Mouse (Mus musculus) spleen, postnatal 10 days (tissue): ENCODE data around the gene Egfl7.

Experiments
- DNase-seq, 2 experiments: peaks; one replicate each; pipeline ENCODE4 v3.0.0; 2021 to 2022; ENCODE audit warnings: low spot score in 2 of 2

Egfl7 gene

GRCm38 (mm10) chr2:26593211-26594021 is 13.6 kb downstream of the Egfl7 start:
- no peak for DNase-seq

DNA sequence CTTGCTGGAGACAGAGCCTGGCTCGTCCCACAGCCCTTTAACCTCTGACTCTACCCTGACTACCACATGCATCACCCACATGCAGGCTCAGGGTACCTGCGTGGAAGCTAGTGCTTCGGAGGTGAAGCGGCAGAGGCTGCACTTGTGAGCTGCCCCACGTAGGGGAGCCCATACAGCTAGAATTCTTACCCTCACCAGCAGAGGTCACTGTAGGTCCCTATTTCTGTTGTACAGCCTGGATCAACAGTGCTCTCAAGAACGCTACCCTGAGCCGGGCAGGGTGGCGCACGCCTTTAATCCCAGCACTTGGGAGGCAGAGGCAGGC is 14.2 kb downstream of the Egfl7 start:
- peak in 1 of 2 experiments; percentile 74 for DNase-seq

DNA sequence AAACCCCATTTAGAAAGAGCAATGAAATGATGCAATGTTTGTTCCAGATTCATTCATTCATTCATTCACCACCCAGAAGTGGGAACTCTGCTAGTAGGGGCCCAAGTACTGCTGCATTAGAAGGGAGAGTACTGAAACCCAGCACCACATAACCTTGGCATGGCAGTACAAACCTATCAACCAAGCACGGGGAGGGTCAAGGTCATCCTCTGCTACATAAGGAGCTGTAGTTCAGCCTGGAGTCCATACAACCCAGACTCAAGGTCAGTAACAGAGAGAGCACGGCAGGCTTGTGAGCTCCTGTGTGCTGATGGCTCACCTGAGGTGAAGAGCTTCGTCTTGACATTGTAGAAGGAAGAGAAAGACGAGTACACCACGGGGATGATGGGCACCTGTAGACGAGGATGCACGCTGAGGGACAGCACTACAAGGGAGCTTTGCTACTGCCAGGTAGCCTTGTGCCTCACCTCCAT is 14.7 kb downstream of the Egfl7 start:
- DNase-seq: no peak

DNA sequence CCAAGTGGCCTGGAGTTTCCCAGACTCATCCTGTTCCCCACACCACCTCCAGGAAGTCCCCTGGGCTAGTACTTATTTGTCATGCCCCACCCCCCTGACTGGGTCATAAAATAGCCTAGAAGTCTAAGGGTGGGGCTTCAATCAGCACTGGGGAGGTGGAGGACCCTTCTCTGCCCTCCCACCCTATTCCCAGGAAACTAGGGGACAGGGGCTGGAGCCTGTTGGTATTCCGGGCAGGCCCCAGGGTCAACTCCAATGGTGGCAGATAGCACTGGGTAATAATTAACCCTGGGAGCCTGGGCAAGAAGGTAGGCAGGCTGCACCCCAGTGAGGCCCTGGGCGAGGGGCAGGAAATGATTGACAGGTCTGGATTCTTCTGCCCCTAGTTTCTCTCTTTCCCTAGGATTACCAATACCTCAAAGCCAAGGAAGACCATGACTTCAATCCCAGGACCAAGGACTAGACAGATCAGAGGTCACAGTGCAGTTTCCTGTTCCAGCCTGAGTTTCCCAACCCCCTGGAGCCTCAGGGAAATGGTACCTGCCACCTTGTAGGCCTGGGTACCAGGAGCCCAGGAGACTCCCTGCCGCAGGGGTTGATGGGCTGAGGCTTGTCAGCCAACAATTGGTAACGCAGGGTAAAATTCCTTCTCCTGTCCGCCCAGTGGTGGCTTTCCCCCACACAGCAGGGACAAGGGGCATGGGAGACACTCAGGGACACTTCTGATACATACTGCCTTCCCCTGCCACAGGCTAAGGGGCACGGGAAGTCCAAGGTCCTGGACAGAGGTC is 15.3 kb downstream of the Egfl7 start:
- DNase-seq: no peak

DNA sequence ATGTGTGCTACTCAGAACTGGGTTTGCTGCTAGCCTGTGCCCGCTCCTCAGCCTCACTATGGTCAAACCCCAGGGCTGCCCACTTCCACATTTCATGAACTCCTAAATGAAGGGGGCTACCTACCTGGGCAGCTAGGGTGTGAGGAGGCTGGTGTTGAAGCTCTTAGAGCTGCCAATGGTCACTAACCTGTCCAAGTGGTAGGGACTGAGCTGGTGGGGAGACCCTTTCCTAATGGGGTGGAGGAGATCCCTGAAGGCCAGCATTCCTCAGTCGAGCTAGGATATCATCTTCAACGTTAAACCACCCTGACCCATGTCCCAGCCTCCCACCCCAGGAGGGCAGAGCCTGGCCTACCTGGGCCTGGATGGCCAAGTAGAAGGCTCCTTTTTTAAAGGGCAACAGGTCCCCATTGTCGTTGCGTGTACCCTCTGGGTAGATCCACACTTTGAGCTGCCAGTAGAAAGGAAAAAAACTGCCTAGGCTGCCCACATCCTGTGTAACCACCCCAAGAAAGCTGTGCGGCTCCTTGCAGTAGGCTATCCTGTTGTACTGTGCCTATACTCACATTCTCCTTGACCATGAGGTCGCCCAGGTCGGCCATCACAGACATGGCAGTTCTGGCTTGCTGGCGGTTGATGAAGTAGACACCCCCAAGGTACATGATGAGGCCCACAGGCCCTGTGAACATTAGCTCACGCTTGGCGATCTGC is 16.1 kb downstream of the Egfl7 start:
- DNase-seq: no peak

DNA sequence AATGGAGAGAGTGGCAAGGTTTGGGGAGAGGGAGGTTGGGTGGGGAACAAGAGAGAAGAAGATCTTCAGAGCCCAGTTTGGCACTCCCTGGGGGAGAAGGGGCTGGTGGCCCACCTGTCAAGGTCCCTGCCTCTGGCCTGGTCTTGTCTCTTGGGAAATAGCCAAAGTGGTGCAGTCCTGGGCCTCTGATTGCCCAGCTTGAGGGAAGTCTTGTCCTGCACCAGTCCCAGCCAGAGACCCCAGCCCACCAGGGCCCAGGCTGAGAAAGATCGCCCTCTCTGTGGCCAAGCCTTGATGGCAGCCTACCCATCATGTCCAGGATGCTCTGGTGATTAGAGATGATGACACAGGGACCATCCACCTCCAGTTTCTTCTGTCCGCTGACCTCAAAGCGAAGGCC is 17.1 kb downstream of the Egfl7 start:
- no peak for DNase-seq

DNA sequence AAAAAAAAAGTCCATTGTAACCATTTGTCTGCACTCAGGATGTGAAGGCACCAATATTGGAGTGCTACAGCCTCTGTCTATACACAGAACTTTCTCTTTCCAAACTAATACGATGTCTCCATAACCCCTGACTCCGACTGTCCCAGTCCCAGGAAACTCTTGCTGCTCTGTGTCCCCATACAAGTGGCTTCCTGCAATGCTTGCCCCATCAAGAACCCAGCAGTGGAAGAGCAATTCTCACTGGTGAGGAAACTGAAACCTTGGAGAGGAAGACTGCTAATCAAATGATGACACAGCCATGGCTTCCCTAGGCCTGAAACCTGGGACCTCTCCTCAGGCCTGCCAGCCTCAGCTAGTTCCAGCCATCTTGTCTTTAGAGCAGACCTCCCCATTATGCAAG is 18.0 kb downstream of the Egfl7 start:
- DNase-seq: no peak

DNA sequence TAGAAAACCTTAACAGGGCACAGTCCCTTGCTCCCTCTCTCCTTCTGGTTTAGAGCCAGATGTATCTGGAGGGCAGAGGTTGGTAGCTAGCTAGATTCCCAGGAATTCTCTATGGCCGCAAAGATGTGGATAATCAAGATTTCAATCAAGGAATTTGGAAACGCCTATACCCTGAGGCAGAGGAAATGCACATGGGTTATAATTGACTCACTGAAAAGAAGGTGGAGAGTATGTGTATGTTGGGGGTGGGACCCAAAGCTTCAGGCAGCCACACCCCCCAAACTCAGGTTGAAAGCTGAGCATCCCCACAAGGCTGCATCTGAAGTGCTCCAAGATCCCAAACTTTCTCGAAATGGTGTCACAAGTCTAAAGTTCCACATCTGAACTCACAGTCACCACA is 18.6 kb downstream of the Egfl7 start:
- DNase-seq: no peak

DNA sequence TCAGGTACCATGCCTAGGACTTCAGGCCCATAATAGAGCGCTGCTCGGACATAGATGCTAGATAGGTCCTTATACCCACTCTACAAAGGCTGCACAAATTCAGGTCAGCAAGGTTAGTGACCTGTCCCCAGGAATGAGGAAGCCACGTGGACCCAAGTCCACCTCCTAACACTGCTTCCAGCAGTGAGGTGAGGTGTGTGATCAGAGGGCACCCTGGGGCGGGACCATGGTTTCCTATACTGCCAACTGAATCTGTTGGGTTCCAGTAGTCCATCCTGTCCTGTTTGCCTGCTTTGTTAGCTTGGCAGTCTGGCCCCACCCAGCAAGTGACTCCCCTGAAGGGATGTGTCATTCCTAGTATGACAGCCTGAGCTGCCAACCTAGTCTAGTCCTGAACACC is 20.2 kb downstream of the Egfl7 start:
- DNase-seq: no peak

DNA sequence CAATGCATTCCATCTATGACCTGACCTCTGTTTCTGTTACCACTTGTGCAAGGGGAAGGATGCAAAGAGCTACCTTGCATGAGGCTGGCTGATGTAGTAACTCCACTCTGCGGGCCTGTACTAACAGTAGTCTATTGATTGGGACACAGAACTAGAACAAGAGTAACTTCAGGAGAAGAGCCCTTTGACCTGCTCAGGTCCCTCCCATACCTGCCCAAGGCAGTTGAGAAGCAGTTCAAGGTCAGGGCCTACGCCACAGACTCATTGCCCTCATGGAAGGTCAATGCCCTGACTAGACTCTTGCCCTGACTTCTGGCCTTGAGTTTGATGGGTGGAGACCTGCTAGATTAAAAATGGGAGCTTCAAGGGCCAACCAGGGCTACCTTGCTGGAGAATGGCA is 20.9 kb downstream of the Egfl7 start:
- DNase-seq: no peak

DNA sequence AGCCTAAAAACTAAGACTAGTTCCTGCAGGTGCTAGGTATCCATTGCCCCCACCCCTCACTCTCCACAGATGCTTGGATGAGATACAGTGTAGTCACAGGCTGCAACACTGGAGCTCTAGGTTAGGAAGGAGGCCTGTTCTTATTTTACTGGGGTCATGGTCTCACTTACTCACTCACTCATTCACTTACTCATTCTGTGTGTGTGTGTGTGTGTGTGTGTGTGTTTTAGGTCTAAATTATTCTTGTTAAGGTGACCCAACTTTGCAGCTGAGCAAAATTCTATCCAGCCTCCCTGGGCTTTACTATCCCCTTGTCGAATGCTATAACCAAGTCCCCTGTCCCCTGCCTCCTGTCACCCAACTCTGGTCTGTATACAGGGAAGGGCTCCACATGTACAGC is 21.8 kb downstream of the Egfl7 start:
- no peak for DNase-seq

DNA sequence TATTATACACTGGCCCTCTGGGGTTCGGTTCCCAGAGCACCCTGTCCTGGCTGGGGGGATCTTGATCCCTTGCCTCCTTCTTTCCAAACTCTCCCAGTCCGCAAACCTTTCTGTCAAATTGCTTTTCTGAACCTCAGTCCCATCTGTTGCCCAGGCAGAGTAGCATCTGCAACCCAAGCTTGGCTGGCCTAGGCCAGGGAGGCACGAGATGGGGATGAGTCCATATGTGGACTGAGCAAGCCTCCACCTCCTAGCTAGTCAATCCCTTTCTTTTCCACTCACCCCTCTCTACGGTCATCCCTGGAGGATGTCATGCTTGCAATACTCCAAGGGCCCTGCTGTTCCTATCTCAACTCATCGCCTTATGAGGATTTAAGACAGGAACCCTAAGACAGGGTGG is 22.8 kb downstream of the Egfl7 start:
- DNase-seq: no peak

- no peak for DNase-seq
Observed at GRCm38 (mm10) chr2:26603159-26603558, 23.3 kb downstream of the Egfl7 start.

- DNase-seq: peak; percentile 51 to 76
Observed at GRCm38 (mm10) chr2:26603720-26604671, 24.2 kb downstream of the Egfl7 start, which contains the start of gene Agpat2. TSS of gene Agpat2 (minus strand) at chr2:26604417.

GRCm38 (mm10) chr2:26605331-26605730 is 25.5 kb downstream of the Egfl7 start:
- DNase-seq: no peak

DNA sequence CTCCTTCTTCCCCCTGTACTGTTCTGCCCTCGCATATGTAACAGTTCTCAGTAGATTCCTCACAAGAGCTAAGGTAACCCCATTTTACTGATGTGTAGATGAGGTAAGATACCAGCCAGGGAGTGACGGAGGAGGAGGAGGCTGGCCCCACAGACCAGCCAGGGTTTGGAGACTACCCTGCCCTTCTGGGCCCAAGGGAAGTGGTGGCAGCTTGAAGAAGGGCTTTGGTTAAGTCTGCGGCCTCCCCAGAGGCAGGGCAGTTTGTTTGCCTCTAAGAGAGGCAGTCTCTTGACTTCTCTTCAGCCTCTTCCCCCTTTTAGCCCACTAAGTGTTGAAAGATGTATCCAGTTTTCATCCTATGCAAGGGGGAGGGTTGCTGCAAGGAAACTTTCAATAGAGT is 26.8 kb downstream of the Egfl7 start:
- DNase-seq: no peak

DNA sequence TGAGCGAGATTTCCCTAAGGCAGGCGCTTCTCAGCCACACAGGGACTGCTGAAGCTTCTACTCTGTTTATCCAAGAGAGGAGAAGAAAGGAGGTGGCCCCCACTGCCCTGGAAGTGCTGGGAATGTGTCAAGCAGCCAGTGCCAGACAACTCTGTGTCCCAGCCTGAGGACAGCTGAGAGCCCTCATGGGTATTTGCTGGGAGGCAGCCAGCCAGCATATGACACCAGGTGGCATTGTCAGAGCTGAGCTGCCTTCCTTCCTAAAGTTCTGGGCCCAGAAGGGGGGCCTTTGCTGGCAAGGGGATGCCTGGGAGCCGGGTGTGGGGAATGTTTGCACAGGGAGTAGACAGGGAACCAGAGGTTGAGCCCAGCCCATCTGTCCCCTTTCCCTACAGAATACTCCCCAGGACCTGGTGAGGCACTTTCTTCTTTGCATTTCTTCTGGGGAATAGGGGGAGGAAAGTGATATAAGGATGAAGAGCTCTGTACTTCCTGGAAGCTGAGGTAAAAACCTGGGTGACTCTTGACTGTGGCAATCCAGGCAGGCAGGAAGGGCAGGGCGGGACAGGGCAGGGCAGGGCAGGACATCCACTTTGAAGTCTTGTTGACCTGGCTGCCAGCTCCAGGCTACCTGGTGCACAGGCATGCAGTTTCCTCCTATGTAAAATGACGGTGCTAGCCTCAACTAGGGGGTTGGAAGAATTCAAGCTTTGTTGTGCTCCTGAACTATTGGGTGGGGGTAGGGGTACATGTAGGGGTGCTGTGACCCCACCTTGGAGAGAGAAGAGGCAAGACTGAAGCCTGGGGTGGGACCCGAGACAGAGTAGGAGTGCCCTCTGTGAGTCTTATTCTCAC is 27.5 kb downstream of the Egfl7 start:
- DNase-seq: no peak

DNA sequence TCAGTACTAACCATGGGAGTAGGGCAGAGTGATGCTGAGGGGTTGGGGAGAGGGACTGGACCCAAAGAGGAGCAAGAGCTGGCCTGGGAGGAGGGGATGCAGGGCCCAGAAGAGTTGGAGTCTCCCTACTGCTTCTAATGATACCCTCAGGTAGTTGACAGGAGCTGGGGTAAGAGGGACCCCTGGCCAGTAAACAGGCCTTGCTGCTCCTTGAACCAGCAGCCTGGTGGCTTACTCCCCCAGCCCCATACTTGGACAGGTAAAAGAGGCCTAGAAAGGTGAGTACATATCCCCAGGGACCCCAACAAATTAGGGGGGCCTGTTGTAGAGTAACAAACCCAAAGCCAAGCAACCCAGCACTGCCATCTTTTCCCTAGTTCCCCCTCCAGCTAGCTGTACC is 29.0 kb downstream of the Egfl7 start:
- no peak for DNase-seq

DNA sequence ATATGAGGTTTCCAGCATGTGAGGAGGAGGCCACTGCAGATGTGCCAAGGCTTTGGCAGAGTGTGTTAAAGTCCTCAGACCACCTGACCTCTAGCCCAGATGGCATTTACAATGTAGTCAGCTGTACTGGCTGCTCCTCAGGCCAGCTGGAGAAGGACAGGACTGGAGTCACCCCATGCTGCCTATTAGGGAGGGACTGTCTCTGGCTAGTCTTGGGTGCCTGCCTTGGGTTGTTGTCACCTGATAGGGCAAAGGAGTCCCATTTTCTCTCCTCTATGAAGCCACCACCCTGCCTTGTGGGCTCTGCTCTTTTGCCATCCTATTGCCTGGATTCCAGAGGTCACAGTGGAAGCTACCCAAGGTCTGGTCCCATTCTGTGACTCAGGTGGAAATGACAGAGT is 29.4 kb downstream of the Egfl7 start:
- no peak for DNase-seq

DNA sequence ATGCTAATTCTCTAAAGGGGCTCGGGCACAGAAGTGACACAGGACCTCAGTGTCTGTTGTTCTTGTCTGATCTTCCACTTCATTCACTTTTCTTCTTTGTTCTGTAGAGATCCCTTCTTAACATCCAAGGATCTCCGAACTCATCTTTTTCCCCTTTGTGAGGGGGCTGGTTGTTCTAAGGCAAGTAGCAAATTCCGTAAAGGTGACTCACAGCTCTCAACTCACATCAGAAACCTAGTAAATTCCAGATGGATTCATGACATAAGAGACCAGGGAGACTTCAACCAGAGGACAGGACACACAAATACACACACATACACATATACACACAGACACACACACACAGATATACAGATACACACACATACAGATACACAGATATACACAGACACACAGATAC is 30.7 kb downstream of the Egfl7 start:
- DNase-seq: no peak
